Mouse (Mus musculus) C2C12 (cell line): ENCODE measurements at regions not wholly inside any gene's neighbourhood (a gene's known extent, or its start where the extent isn't known, plus 50 kb on each side); places are given as distances from the start of the nearest gene placed in this dataset.

ENCODE experiments used
- CEBPB ChIP-seq: IDR thresholded peaks from one replicate; pipeline ENCODE4 v1.6.1; 2011; ENCODE audit warnings: low read depth, mild to moderate bottlenecking, control low read depth, moderate library complexity
- CTCF ChIP-seq: IDR thresholded peaks from one replicate; pipeline ENCODE4 v1.5.1; 2011; ENCODE audit not compliant: control insufficient read depth, insufficient read depth, insufficient read length
- FOSL1 ChIP-seq: IDR thresholded peaks from one replicate; pipeline ENCODE4 v1.8.0; 2011; ENCODE audit warnings: mild to moderate bottlenecking, low read length; ENCODE audit not compliant: poor library complexity, insufficient read depth, severe bottlenecking
- MAX ChIP-seq: IDR thresholded peaks from one replicate; pipeline ENCODE4 v1.6.1; 2011; ENCODE audit warnings: mild to moderate bottlenecking, control low read depth
- MYOD1 ChIP-seq: IDR thresholded peaks from one replicate; pipeline ENCODE4 v1.6.1; 2011; ENCODE audit warnings: low read depth; ENCODE audit not compliant: control insufficient read depth, insufficient read length
- USF1 ChIP-seq: IDR thresholded peaks from one replicate; pipeline ENCODE4 v1.6.1; 2011; ENCODE audit warnings: low read depth, mild to moderate bottlenecking, control low read depth, moderate library complexity

GRCm38 (mm10) chr10:72960051-72960450, 139.1 kb upstream of the Pcdh15 start:
- TF ChIP-seq CTCF (no peak), MAX (no peak), FOSL1 (no peak), CEBPB (no peak), MYOD1 (no peak), USF1 (no peak)
